43 mouse cellular contexts compared by ENCODE assay signal in genomic region chr7:3220081-3220938, GRCm38 (mm10). TPM values are rescaled to one million over a fixed set of nuclear protein-coding genes. Genes with fewer than 3 reads are reported as not detected.
A peak's percentile ranks its signal among the peaks of the same experiment; 100 is the strongest.
DNase-seq lines count a peak whose midpoint lies in the region; ATAC-seq and TF ChIP-seq lines count a peak whose summit lies in the region.
"Had no signal": no experiment of that assay in that cellular context is flagged by ENCODE, and none has a peak within 500 bp of the region (broad histone marks: within the 10 kb centered on the region; RNA-seq: fewer than 3 reads in every experiment).

No protein-coding gene starts in this region.

- H3K36me3 ChIP-seq in lung, postnatal 0 days (ENCODE audit: insufficient read depth, low read length): no peaks in the 10 kb centered on the region
- H3K36me3 ChIP-seq in ES-E14 (ENCODE audit: control insufficient read depth, insufficient read depth, low read length, poor library complexity, severe bottlenecking): peaks cover 28% of the 10 kb centered on the region
- H3K36me3 ChIP-seq: heart, embryonic 10.5 days; heart, embryonic 15.5 days; limb, embryonic 10.5 days; limb, embryonic 15.5 days; midbrain, embryonic 12.5 days; neural tube, embryonic 12.5 days had no signal

- H3K4me1 ChIP-seq in lung, postnatal 0 days (ENCODE audit: insufficient read depth, low read depth, low read length): no peaks in the 10 kb centered on the region
- no peaks in the 10 kb centered on the region for H3K4me1 ChIP-seq in ES-E14 (ENCODE audit: control insufficient read depth in 2 of 2, insufficient read depth in 2 of 2, low read length in 2 of 2, poor library complexity in 1 of 2)
- H3K4me1 ChIP-seq: heart, embryonic 15.5 days; limb, embryonic 10.5 days; limb, embryonic 15.5 days; midbrain, embryonic 12.5 days; neural tube, embryonic 12.5 days had no signal

- H3K27me3 ChIP-seq in lung, postnatal 0 days (replicated peaks; ENCODE audit: insufficient read depth, low read length): no peaks in the 10 kb centered on the region
- H3K27me3 ChIP-seq: Patski had no signal

- H3K4me2 ChIP-seq in lung, postnatal 0 days (replicated peaks; ENCODE audit: low read depth, low read length): no peak overlapping the region
- H3K4me2 ChIP-seq: heart, embryonic 15.5 days; hindbrain, embryonic 14.5 days; limb, embryonic 15.5 days; midbrain, embryonic 12.5 days; neural tube, embryonic 12.5 days had no signal

- H3K27ac ChIP-seq in lung, postnatal 0 days (ENCODE audit: low read length): no peak overlapping the region
- peak overlapping the region; percentile 97 for H3K27ac ChIP-seq in ES-E14 (ENCODE audit: insufficient read depth, low read depth, low read length, poor library complexity, severe bottlenecking)
- H3K27ac ChIP-seq in left cerebral cortex, adult 2 months: no peak overlapping the region
- H3K27ac ChIP-seq: gastrocnemius, adult 2 months; heart, embryonic 10.5 days; heart, embryonic 15.5 days; hindbrain, embryonic 14.5 days; limb, embryonic 10.5 days; limb, embryonic 15.5 days; midbrain, embryonic 12.5 days; neural tube, embryonic 12.5 days had no signal

- H3K9me3 ChIP-seq in lung, postnatal 0 days (ENCODE audit: low read length): no peaks in the 10 kb centered on the region
- no peaks in the 10 kb centered on the region for H3K9me3 ChIP-seq in ES-E14 (ENCODE audit: control insufficient read depth, insufficient read depth, low read depth, low read length)
- H3K9me3 ChIP-seq: heart, embryonic 10.5 days; heart, embryonic 15.5 days; limb, embryonic 10.5 days; limb, embryonic 15.5 days; megakaryocyte, embryonic 14.5 days; midbrain, embryonic 12.5 days; neural tube, embryonic 12.5 days had no signal

- H3K9ac ChIP-seq in lung, postnatal 0 days (replicated peaks; ENCODE audit: low read depth): no peak overlapping the region
- peak overlapping the region; percentile 86 for H3K9ac ChIP-seq in ES-E14 (ENCODE audit: insufficient read depth, low read depth, low read length, poor library complexity, severe bottlenecking)
- H3K9ac ChIP-seq: heart, embryonic 15.5 days; hindbrain, embryonic 14.5 days; limb, embryonic 15.5 days; midbrain, embryonic 12.5 days; neural tube, embryonic 12.5 days had no signal

- in situ Hi-C loops in ES-E14 (cut with MboI; ENCODE audit: low sequenced_read_pairs in 2 of 2, unreplicated experiment in 2 of 2): no loop called here

- no peak for TF ChIP-seq CTCF in lung, postnatal 0 days (IDR thresholded peaks at IDR 0.05)
- TF ChIP-seq CTCF in left cerebral cortex, adult 2 months (IDR thresholded peaks at IDR 0.05): no peak

- peak; percentile 20 for DNase-seq in lung, postnatal 0 days (ENCODE audit: low spot score)
- no peak for DNase-seq in lung, postnatal 10 days
- DNase-seq in ES-E14 (ENCODE audit: low read depth, low spot score): no peak
- DNase-seq in fat pad, adult 2 months (ENCODE audit: extremely low read depth, low read depth, low spot score): peak; percentile 95
- DNase-seq in left cerebral cortex, adult 2 months (ENCODE audit: extremely low spot score in 1 of 2, low spot score in 2 of 2): no peak
- DNase-seq in urinary bladder, postnatal 10 days (ENCODE audit: low spot score): no peak
- no peak for DNase-seq in right cerebral cortex, adult 18-20 months
- DNase-seq: adrenal gland, adult 2 months; cerebellum, adult 2 months; cerebellum, postnatal 14 days; gastrocnemius, adult 2 months; heart, postnatal 36 days; kidney, adult 9 months; kidney, postnatal 10 days; layer of hippocampus, postnatal 36 days; right cerebral cortex, postnatal 14 days had no signal

- no peak for ATAC-seq in lung, postnatal 0 days
- peak; percentile 73 for ATAC-seq in neutrophil, adult 5-6 weeks (ENCODE audit: extremely low read depth, insufficient number of reproducible peaks, low FRiP score, poor library complexity, severe bottlenecking)
- ATAC-seq: CD4-positive, CD25-positive, alpha-beta regulatory T cell, adult 4 months; forebrain, embryonic 14.5 days; intestine, postnatal 0 days; Patski had no signal

- intact Hi-C loops in left cerebral cortex, adult 2 months (cut with DNase I): loop anchor here (10.0 kb wide), 1 partner anchor 84 kb away; no protein-coding TSS in a partner anchor

- H3K4me3 ChIP-seq in lung, postnatal 0 days (ENCODE audit: low read depth, low read length): no peak overlapping the region
- H3K4me3 ChIP-seq in ES-E14 (ENCODE audit: insufficient read depth in 1 of 2, low read depth in 1 of 2, low read length in 2 of 2, poor library complexity in 1 of 2, severe bottlenecking in 1 of 2): peak overlapping the region; percentile 70 to 72
- H3K4me3 ChIP-seq in left cerebral cortex, adult 2 months: no peak overlapping the region
- H3K4me3 ChIP-seq: erythroblast, embryonic 14.5 days; gastrocnemius, adult 2 months; heart, embryonic 10.5 days; heart, embryonic 15.5 days; limb, embryonic 10.5 days; limb, embryonic 15.5 days; megakaryocyte, embryonic 14.5 days; midbrain, embryonic 12.5 days; myocyte; neural tube, embryonic 12.5 days had no signal

- WGBS in lung, postnatal 0 days: 74% methylated on average over 8 of the region's 8 CpGs

- TF ChIP-seq EP300 in lung, postnatal 0 days (IDR thresholded peaks at IDR 0.05): no peak

TF ChIP-seq in ES-E14, 5 proteins besides CTCF, POLR2A, EP300 and RAD21:
- TF ChIP-seq ZNF384 (IDR thresholded peaks at IDR 0.05; ENCODE audit: low read depth, low read length): no peak
- TF ChIP-seq MAFK (IDR thresholded peaks at IDR 0.05; ENCODE audit: insufficient read depth, low read depth, low read length): no peak
- TF ChIP-seq CHD2 (IDR thresholded peaks at IDR 0.05; ENCODE audit: low read depth, low read length): no peak
- no peak for TF ChIP-seq HCFC1 (IDR thresholded peaks at IDR 0.05; ENCODE audit: borderline replicate concordance, insufficient read depth, low read length)

RNA-seq across cellular contexts. Expression of gene Nlrp12, which starts 29.2 kb away (rescaled TPM):
- polyA plus RNA-seq in lung, postnatal 0 days (2015; fragmentation: Nextera tagmentation; extraction: Ambion mirVana): 0.19 and 0.21 TPM in 2 replicates
- total RNA-seq in ES-E14 (2012; rRNA removed): 3.7 and 8.0 TPM in 2 replicates
- total RNA-seq in neutrophil, adult 5-6 weeks (2017): 151 and 156 TPM in 2 replicates
- under 1 TPM in 1 of 2 experiments, not detected in 1; 0.11 TPM for total RNA-seq in left cerebral cortex, adult 2 months (2021)
- total RNA-seq: adrenal gland, adult 2 months; gastrocnemius, adult 2 months; gastrocnemius, postnatal 4 days; heart, postnatal 36 days; MEL had no signal
- polyA plus RNA-seq: CD4-positive, CD25-positive, alpha-beta regulatory T cell, adult 4 months; cerebellum, adult 2 months; erythroblast, embryonic 14.5 days; forebrain, embryonic 14.5 days; heart, embryonic 10.5 days; heart, embryonic 15.5 days; intestine, postnatal 0 days; large intestine, adult 2 months; limb, embryonic 10.5 days; limb, embryonic 15.5 days; midbrain, embryonic 12.5 days; myocyte; neural tube, embryonic 12.5 days; Patski; stomach, embryonic 14.5 days; urinary bladder, adult 2 months had no signal

RNA-seq across cellular contexts. Expression of gene AU018091, which starts 51.3 kb away (rescaled TPM):
- polyA plus RNA-seq in lung, postnatal 0 days (2015; fragmentation: Nextera tagmentation; extraction: Ambion mirVana): 0.14 and 0.17 TPM in 2 replicates
- 198 and 373 TPM in 2 replicates for total RNA-seq in ES-E14 (2012; rRNA removed)
- total RNA-seq in neutrophil, adult 5-6 weeks (2017): 0.12 TPM in 1 of 2 replicates, not detected in the other
- total RNA-seq in left cerebral cortex, adult 2 months (2021): not detected
- total RNA-seq: adrenal gland, adult 2 months; adrenal gland, postnatal 4 days; gastrocnemius, adult 2 months; gastrocnemius, postnatal 4 days; heart, postnatal 36 days; layer of hippocampus, postnatal 36 days; left cerebral cortex, postnatal 10 days; MEL; midbrain, postnatal 0 days had no signal
- polyA plus RNA-seq: adrenal gland, adult 2 months; CD4-positive, CD25-positive, alpha-beta regulatory T cell, adult 4 months; cerebellum, adult 2 months; cortical plate, adult 2 months; erythroblast, embryonic 14.5 days; forebrain, embryonic 14.5 days; heart, embryonic 15.5 days; hindbrain, embryonic 14.5 days; intestine, postnatal 0 days; large intestine, adult 2 months; liver, embryonic 16.5 days; lung, embryonic 16.5 days; midbrain, postnatal 0 days; small intestine, adult 2 months had no signal

Comparison
In these comparisons a context has a peak if more than half of its experiments do, and no peak if none do; other contexts are left out.
1. DNase-seq: peak in lung, postnatal 0 days (single experiment) and fat pad, adult 2 months (single experiment); none in lung, postnatal 10 days (single experiment), ES-E14 (single experiment), left cerebral cortex, adult 2 months (0 of 2), urinary bladder, postnatal 10 days (single experiment) and right cerebral cortex, adult 18-20 months (single experiment).
2. H3K4me3 ChIP-seq: peak in ES-E14 (2 of 2); none in lung, postnatal 0 days (single experiment) and left cerebral cortex, adult 2 months (single experiment).
3. RNA of gene Nlrp12, which starts 29.2 kb away (total RNA-seq): 151 to 156 TPM in neutrophil, adult 5-6 weeks; 3.7 to 8.0 TPM in ES-E14 and 0.11 TPM in left cerebral cortex, adult 2 months; every median in the first group is over 10 times any median in the second.
4. RNA of gene AU018091, which starts 51.3 kb away (total RNA-seq): 198 to 373 TPM in ES-E14; 0.12 TPM in neutrophil, adult 5-6 weeks and not detected in left cerebral cortex, adult 2 months; every median in the first group is over 100 times any median in the second.